Mouse (Mus musculus) liver, adult 2 months (tissue): ENCODE results near the gene Rpl38. TPM values are rescaled to one million over a fixed set of nuclear protein-coding genes. Genes with fewer than 3 reads are reported as not detected.

Source experiments
- DNase-seq: peaks from one replicate; pipeline ENCODE4 v3.0.0-alpha.2; 2011; ENCODE audit warnings: low read depth, low spot score; ENCODE audit errors: extremely low read depth
- H3K27ac ChIP-seq: fragments of 200-500 bp; replicated peaks from 2 replicates; pipeline ENCODE4 v1.5.1; 2012; ENCODE audit warnings: low read depth, mild to moderate bottlenecking, control low read depth, inconsistent platforms, low read length; ENCODE audit not compliant: insufficient read depth
- H3K27me3 ChIP-seq: fragments of 200-500 bp; 2 replicates; pipeline ENCODE4 v1.6.1; 2012; ENCODE audit warnings: mild to moderate bottlenecking, moderate library complexity, low read length, inconsistent platforms; ENCODE audit not compliant: control insufficient read depth, insufficient read depth
- H3K36me3 ChIP-seq: fragments of 200-500 bp; 2 replicates; pipeline ENCODE4 v1.6.1; 2012; ENCODE audit warnings: low read length, inconsistent platforms; ENCODE audit not compliant: control insufficient read depth, insufficient read depth
- H3K4me1 ChIP-seq: fragments of 200-500 bp; 2 replicates; pipeline ENCODE4 v1.6.1; 2011; ENCODE audit warnings: low read length; ENCODE audit not compliant: control insufficient read depth, insufficient read depth
- H3K4me3 ChIP-seq: fragments of 200-500 bp; 2 replicates; pipeline ENCODE4 v1.5.1; 2011; ENCODE audit warnings: low read depth, mild to moderate bottlenecking, control low read depth, low read length, moderate library complexity; ENCODE audit not compliant: insufficient read depth
- H3K79me2 ChIP-seq: fragments of 200-500 bp; 2 replicates; pipeline ENCODE4 v1.6.1; 2012; ENCODE audit warnings: inconsistent platforms, mild to moderate bottlenecking, low read length, moderate library complexity; ENCODE audit not compliant: control insufficient read depth, insufficient read depth
- H3K9ac ChIP-seq: fragments of 200-500 bp; 2 replicates; pipeline ENCODE4 v1.6.1; 2012; ENCODE audit warnings: low read depth, mild to moderate bottlenecking, control low read depth, inconsistent platforms, low read length
- CTCF ChIP-seq: fragments of 200-500 bp; IDR thresholded peaks from 2 replicates; pipeline ENCODE4 v1.5.1; 2011; ENCODE audit warnings: low read depth, low read length, control low read depth
- POLR2A ChIP-seq: fragments of 200-500 bp; IDR thresholded peaks from 2 replicates; pipeline ENCODE4 v1.6.1; 2011; ENCODE audit warnings: low read length, control low read depth; ENCODE audit not compliant: insufficient read depth; ENCODE audit errors: extremely low read depth
- WGBS: fragments of 180-500 bp; shearing (Covaris S2); methylation state at CpG from one replicate; pipeline ENCODE4 v1.1.7; 2018; 5-methylcytosine and 5-hydroxymethylcytosine counted together
- polyA plus RNA-seq: library from polyadenylated mRNA; depleted of rRNA; stranded (reverse); fragments of >200 nt; gene quantifications from 2 replicates; pipeline ENCODE4 v1.2.3, GENCODE M21; 2012
- total RNA-seq: library from RNA; depleted of rRNA; stranded (reverse); fragments of >200 nt; gene quantifications from 2 replicates; pipeline ENCODE4 v1.2.3, GENCODE M21; 2014

The Rpl38 gene
- total and polyA plus RNA-seq, 2 experiments: 258 to 1,006 TPM

DNA sequence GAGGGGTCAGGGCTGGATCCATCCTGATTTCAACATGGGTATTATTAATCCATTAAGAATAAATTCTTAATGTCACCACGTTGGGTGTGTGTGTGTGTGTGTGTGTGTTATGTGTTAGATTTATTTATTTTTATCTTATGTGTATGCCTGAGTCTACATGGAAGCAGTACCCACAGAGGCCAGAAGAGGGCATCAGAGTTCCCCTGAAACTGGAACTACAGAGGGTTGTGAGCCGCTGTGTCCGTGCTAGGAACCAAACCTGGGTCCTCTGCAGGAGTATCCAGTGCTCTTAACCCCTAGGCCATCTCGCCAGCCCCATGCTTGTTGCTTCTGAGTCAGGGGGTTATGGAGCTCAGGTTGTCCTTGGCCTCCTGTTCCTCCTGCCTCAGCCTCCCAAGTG lies 18.8 kb upstream of the Rpl38 start:
- H3K36me3 ChIP-seq: no peaks in the 10 kb centered on the region
- no peaks in the 10 kb centered on the region for H3K4me1 ChIP-seq
- TF ChIP-seq CTCF (no peak), POLR2A (no peak)
- no peak overlapping the region for H3K4me3 ChIP-seq
- H3K27ac ChIP-seq: no peak overlapping the region
- 63% methylated on average over 4 of the region's 4 CpGs for WGBS
- DNase-seq: no peak
- no peaks in the 10 kb centered on the region for H3K27me3 ChIP-seq
- H3K79me2 ChIP-seq: no peaks in the 10 kb centered on the region
- no peak overlapping the region for H3K9ac ChIP-seq

DNA sequence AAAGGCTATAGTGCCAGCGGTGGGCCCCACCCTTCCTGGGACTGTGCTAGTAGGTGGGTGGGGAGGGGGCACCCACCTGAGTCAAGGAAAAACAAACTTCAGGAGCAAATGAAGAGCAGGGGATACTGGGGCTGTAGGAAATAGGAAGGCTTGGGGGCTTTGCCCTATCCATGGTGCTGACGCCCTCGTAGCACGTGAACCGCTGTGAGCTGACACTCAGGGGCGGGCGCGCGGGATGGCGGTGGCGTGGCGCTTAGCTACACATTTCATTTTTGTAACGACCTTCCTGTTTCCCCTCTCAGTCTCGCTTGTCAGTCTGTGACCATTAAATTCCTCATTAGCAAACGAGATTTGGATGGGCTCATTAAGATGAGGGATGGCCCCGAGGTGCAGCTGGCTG lies 15.8 kb upstream of the Rpl38 start:
- TF ChIP-seq CTCF (no peak), POLR2A (no peak)
- 6% methylated on average over 16 of the region's 16 CpGs for WGBS
- no peaks in the 10 kb centered on the region for H3K79me2 ChIP-seq
- no peaks in the 10 kb centered on the region for H3K36me3 ChIP-seq
- no peak overlapping the region for H3K27ac ChIP-seq
- no peak for DNase-seq
- no peak overlapping the region for H3K9ac ChIP-seq
- H3K4me3 ChIP-seq: no peak overlapping the region
- no peaks in the 10 kb centered on the region for H3K27me3 ChIP-seq
- H3K4me1 ChIP-seq: no peaks in the 10 kb centered on the region

DNA sequence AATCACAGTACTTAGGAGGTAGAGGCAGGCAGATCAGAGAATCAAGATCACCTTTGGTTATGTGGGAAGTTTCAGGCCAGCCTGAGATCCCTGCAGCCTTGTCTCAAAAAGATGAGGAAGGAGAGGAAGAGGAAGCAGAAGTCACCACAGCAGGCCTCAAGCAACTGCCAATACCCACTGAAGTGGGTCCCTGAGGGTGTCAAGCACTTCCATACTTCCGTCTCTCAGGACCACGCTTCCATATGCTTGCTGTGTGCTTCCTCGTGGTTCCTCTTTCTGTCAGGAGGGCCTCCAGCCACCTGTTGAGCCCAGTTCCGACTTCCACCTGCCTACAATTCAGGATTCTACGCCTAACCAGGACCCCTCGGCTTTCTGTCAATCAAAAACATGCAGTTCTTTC lies 14.7 kb upstream of the Rpl38 start:
- Histone ChIP-seq H3K4me3 (no peak overlapping the region), H3K9ac (no peak overlapping the region), H3K27me3 (no peaks in the 10 kb centered on the region), H3K36me3 (no peaks in the 10 kb centered on the region), H3K27ac (no peak overlapping the region), H3K4me1 (no peaks in the 10 kb centered on the region), H3K79me2 (no peaks in the 10 kb centered on the region)
- no peak for DNase-seq
- WGBS: 69% methylated on average over 6 of the region's 6 CpGs
- TF ChIP-seq CTCF (no peak), POLR2A (no peak)

DNA sequence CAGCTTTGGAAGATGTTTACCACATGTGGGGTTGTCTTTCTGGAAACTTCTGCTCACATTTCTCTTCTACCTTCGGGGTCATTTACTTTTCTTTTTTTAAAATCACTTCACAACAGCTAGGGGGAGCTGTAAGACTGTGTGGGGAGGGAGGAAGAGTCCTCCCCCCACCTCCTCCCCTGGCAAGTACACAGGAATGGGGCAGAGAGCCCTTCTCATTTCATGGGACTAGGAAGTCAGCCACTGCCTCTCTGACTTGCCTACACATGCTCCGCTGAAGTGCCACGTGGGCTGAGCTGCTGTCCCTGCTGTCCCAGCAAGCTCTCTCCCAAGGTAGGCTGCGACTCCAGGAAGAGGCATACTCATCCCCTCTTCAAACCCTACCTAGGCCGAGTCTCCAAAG lies 13.8 kb upstream of the Rpl38 start:
- Histone ChIP-seq H3K4me1 (no peaks in the 10 kb centered on the region), H3K27ac (no peak overlapping the region), H3K27me3 (no peaks in the 10 kb centered on the region), H3K79me2 (no peaks in the 10 kb centered on the region), H3K36me3 (no peaks in the 10 kb centered on the region), H3K9ac (no peak overlapping the region), H3K4me3 (no peak overlapping the region)
- no peak for TF ChIP-seq POLR2A
- TF ChIP-seq CTCF: no peak
- DNase-seq: no peak
- 42% methylated on average over 5 of the region's 5 CpGs for WGBS

DNA sequence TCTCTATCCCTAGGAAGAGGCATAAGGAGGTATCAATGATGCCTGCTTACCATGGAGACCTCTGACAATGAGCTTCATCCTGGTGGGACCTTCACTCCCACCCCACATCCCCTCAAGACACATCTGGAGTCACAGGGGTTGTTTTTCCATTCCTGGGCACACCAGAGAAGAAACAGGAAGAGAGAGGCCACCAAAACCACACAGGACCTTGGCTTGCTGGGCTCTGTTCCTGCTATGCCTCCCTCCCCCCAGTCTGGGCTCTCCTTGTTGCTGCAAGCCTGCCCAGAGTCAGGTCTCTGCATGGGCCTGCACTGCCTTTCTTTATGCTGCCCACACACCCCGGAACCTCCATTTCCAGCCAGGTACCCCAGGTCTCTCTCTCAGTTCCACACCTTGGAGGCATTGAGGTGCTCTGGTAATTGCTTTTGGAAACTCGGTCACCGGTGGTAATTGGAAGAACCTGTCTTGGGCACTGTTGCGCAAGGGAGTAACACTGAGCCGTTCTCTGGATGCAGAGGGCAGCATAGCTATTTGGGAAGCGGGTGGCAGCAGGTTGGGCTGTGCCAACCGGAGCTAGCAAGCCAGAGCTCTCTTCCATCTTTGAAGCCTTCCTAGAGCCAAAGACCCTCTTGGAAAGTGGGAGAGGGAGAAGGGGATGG lies 12.8 kb upstream of the Rpl38 start:
- 57% methylated on average over 7 of the region's 7 CpGs for WGBS
- TF ChIP-seq CTCF: no peak
- TF ChIP-seq POLR2A: no peak
- H3K27ac ChIP-seq: no peak overlapping the region
- H3K4me1 ChIP-seq: no peaks in the 10 kb centered on the region
- H3K36me3 ChIP-seq: no peaks in the 10 kb centered on the region
- no peaks in the 10 kb centered on the region for H3K79me2 ChIP-seq
- DNase-seq: no peak
- no peak overlapping the region for H3K4me3 ChIP-seq
- H3K27me3 ChIP-seq: no peaks in the 10 kb centered on the region
- H3K9ac ChIP-seq: no peak overlapping the region

DNA sequence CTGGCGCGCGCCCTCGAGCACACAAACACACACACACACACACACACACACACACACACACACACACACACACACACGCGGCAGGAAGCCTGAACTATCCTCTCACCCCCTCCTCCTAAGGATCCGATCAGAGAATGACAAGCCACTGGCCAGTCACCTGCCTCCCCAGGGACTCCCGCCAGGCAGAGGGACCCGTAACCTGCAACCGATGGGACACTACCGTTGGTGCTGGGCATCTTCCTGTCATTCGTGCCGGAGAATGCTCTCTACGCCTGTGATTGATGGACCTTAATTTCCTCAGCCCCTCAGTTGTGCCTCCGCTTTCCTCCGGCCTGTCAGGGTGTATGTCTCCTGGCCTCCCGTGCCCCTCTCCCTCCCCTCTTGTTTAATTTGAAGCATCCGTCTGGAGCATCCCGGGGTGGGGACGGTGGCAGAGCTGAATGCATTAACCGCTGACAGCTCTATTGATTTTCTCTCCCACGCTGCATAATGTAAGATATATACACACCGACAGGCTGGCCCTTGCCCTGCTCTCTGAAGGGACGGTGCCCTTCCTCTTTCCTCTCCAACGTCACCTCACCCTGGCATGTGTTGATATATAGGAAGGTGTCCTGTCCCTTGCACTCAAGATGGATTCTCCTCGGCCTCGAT lies 11.2 kb upstream of the Rpl38 start:
- WGBS: 36% methylated on average over 27 of the region's 27 CpGs
- no peak for TF ChIP-seq POLR2A
- TF ChIP-seq CTCF: no peak

More for the DNA sequence above, 11.2 kb upstream of the Rpl38 start:
- no peak overlapping the region for H3K4me3 ChIP-seq
- DNase-seq: no peak
- no peaks in the 10 kb centered on the region for H3K36me3 ChIP-seq
- no peaks in the 10 kb centered on the region for H3K27me3 ChIP-seq
- H3K27ac ChIP-seq: no peak overlapping the region
- no peak overlapping the region for H3K9ac ChIP-seq
- no peaks in the 10 kb centered on the region for H3K4me1 ChIP-seq
- no peaks in the 10 kb centered on the region for H3K79me2 ChIP-seq
